Mouse (Mus musculus) lung, postnatal 0 days (tissue): Measurements from ENCODE around the gene Adk. TPM values are rescaled to one million over a fixed set of nuclear protein-coding genes. Genes with fewer than 3 reads are reported as not detected.

Source experiments
- ATAC-seq: fragments of 200-750 bp; cut with Nextera tagmentation; 2 replicates; pipeline ENCODE4 v1.8.0; 2017; ENCODE audit warnings: moderate library complexity
- DNase-seq: peaks from one replicate; pipeline ENCODE4 v3.0.0-alpha.2; 2016; ENCODE audit warnings: low spot score
- H3K27ac ChIP-seq: fragments of 300-500 bp; sonication (generic); 2 replicates; pipeline ENCODE4 v1.5.1; 2014; ENCODE audit warnings: antibody characterized with exemption, mild to moderate bottlenecking, low read length, mixed read lengths
- H3K27me3 ChIP-seq: fragments of 300-500 bp; sonication (generic); replicated peaks from 2 replicates; pipeline ENCODE4 v1.6.1; 2014; ENCODE audit warnings: low read length, mixed read lengths; ENCODE audit not compliant: insufficient read depth
- H3K36me3 ChIP-seq: fragments of 300-500 bp; sonication (generic); 2 replicates; pipeline ENCODE4 v1.6.1; 2014; ENCODE audit warnings: low read length, mixed read lengths; ENCODE audit not compliant: insufficient read depth
- H3K4me1 ChIP-seq: fragments of 300-500 bp; sonication (generic); 2 replicates; pipeline ENCODE4 v1.6.1; 2014; ENCODE audit warnings: antibody characterized with exemption, low read depth, low read length, mixed read lengths; ENCODE audit not compliant: insufficient read depth
- H3K4me2 ChIP-seq: fragments of 300-500 bp; sonication (generic); replicated peaks from 2 replicates; pipeline ENCODE4 v1.6.1; 2014; ENCODE audit warnings: low read depth, mild to moderate bottlenecking, low read length, moderate library complexity, mixed read lengths
- H3K4me3 ChIP-seq: fragments of 300-500 bp; sonication (generic); 2 replicates; pipeline ENCODE4 v1.5.1; 2014; ENCODE audit warnings: low read depth, low read length
- H3K9ac ChIP-seq: fragments of 300-500 bp; sonication (generic); replicated peaks from 2 replicates; pipeline ENCODE4 v1.6.1; 2014; ENCODE audit warnings: low read depth, mild to moderate bottlenecking
- H3K9me3 ChIP-seq: fragments of 300-500 bp; sonication (generic); 2 replicates; pipeline ENCODE4 v1.6.1; 2016; ENCODE audit warnings: low read length, mixed read lengths
- CTCF ChIP-seq: IDR thresholded peaks from 2 replicates; pipeline ENCODE4 v1.5.1; 2016; ENCODE audit warnings: antibody characterized with exemption, mild to moderate bottlenecking
- EP300 ChIP-seq: IDR thresholded peaks from 2 replicates; pipeline ENCODE4 v1.6.1; 2016; ENCODE audit warnings: antibody characterized with exemption, mild to moderate bottlenecking, control low read depth
- WGBS: fragments of 180-500 bp; shearing (Covaris S2); extraction: QIAGEN DNeasy Blood & Tissue Kit; methylation state at CpG from one replicate; pipeline ENCODE4 v1.1.7; 2014; 5-methylcytosine and 5-hydroxymethylcytosine counted together
- polyA plus RNA-seq: library from polyadenylated mRNA; unstranded; fragments of >200 nt; fragmentation: Nextera tagmentation; extraction: Ambion mirVana; gene quantifications from 2 replicates; pipeline ENCODE4 v1.2.1, GENCODE M21; 2015

The Adk gene
- polyA plus RNA-seq, 1 experiment from 2014 or later = 238 TPM

DNA sequence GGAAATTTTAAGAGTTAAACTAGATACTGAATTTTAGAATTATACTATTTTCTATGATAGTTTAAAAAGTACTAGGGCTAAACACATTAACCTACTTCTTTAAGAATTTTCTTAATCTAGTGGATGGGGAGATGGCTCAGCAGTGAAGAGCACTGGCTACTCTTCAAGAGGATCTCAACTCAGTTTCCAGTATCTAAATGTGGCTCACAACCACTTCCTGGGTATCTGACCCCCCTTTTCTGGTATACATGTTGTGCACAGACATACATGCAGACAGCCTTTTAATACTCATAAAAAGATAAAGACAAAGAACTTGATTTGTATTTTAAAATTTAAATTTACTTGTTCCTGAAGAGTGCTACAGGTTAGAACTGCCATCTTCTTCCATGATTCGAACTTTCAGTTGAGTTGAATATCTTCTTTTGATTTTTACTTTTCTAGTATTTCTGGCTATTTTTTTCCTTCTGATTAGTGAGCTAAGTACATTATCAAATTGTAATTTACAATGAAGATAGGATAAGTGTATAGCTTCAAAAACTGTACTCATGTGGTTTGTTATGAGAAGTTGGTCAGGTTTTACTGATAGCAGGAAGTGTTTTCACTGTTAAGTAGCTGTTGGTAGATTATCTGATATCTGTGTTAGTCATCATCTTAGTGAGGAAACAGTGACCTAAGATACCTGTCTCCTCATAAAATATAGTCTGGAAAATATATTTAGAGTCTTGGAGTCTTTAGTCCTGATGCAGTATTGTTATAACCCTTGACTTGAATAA is 121.8 kb downstream of the Adk start:
- Histone ChIP-seq H3K36me3 (no peaks in the 10 kb centered on the region), H3K4me2 (no peak overlapping the region), H3K9me3 (no peaks in the 10 kb centered on the region), H3K4me1 (no peaks in the 10 kb centered on the region), H3K27me3 (no peaks in the 10 kb centered on the region), H3K9ac (no peak overlapping the region), H3K27ac (no peak overlapping the region), H3K4me3 (no peak overlapping the region)
- TF ChIP-seq EP300 (no peak), CTCF (no peak)
- DNase-seq (no peak), ATAC-seq (no peak)
- WGBS = 89% methylated on average over 1 of the region's 1 CpGs

DNA sequence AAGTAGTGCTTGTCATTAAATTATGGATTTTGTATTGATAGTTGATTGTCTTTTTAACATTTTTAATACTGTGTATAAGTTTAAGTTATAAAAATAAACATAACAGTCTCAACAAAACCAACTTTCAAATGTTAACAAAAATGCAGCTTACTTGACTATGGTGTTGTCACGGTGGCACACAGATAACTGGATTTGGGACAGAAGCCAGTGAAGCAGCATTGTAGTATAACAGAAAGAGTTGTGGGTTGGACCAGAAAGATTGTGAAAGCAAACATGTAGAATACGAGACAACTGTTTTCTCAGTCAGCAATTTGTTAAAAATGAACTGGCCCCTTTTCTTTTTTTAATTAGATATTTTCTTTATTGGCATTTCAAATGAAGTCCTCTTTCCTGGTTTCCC is 122.4 kb downstream of the Adk start:
- no peak overlapping the region for H3K4me3 ChIP-seq
- H3K27ac ChIP-seq = no peak overlapping the region
- no peak overlapping the region for H3K9ac ChIP-seq
- H3K27me3 ChIP-seq = no peaks in the 10 kb centered on the region
- no peak overlapping the region for H3K4me2 ChIP-seq
- ATAC-seq (no peak), DNase-seq (no peak)
- 68% methylated on average over 2 of the region's 2 CpGs for WGBS
- no peaks in the 10 kb centered on the region for H3K36me3 ChIP-seq
- TF ChIP-seq EP300 (no peak), CTCF (no peak)
- no peaks in the 10 kb centered on the region for H3K9me3 ChIP-seq
- no peaks in the 10 kb centered on the region for H3K4me1 ChIP-seq

DNA sequence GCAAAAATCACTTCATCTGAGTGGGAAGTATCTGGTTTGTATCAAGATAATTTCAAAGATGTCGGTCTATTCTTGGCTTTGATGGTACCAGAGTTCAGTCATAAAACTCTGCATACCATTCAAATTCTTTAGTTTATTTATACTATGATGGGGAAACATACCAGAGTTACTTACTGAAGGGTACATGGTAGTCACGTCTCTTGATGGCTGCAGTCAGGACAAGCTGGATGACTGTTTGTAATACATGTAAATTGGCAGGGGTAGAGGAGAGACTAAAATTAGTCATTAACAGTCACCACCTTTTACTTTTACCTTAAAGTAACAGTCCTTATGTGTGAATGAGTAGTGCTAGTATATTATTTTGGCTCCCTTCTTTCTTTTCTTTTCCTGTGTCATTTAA is 125.4 kb downstream of the Adk start:
- TF ChIP-seq CTCF = no peak
- no peak for TF ChIP-seq EP300
- H3K4me3 ChIP-seq = no peak overlapping the region
- H3K9ac ChIP-seq = no peak overlapping the region
- H3K27ac ChIP-seq = no peak overlapping the region
- no peak for ATAC-seq
- H3K36me3 ChIP-seq = no peaks in the 10 kb centered on the region
- WGBS = 30% methylated on average over 2 of the region's 2 CpGs
- no peaks in the 10 kb centered on the region for H3K9me3 ChIP-seq
- H3K4me1 ChIP-seq = no peaks in the 10 kb centered on the region
- no peaks in the 10 kb centered on the region for H3K27me3 ChIP-seq
- H3K4me2 ChIP-seq = no peak overlapping the region
- peak; percentile 32 for DNase-seq

DNA sequence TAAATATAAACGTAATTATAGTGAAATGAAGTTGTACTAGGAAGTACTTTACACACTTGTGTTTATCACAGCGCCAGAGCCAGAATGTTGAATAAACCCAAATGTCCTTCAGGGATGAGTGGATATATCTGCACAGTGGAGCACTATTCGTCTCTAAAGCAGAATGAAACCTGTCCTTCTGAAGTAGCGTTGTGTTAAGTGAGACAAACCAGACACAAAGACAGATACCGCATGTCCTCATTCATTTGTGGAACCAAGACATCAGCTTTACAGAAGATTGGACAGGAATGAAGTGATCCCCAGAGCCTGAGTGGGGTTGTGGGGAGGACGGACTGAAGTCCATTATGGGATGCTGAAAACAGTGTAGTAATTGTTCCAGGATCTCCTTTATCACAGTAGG is 126.0 kb downstream of the Adk start:
- Histone ChIP-seq H3K9ac (no peak overlapping the region), H3K4me3 (no peak overlapping the region), H3K27ac (no peak overlapping the region), H3K27me3 (no peaks in the 10 kb centered on the region), H3K36me3 (no peaks in the 10 kb centered on the region), H3K4me1 (no peaks in the 10 kb centered on the region), H3K9me3 (no peaks in the 10 kb centered on the region), H3K4me2 (no peak overlapping the region)
- TF ChIP-seq CTCF (no peak), EP300 (no peak)
- 71% methylated on average over 6 of the region's 6 CpGs for WGBS
- ATAC-seq = no peak
- no peak for DNase-seq

DNA sequence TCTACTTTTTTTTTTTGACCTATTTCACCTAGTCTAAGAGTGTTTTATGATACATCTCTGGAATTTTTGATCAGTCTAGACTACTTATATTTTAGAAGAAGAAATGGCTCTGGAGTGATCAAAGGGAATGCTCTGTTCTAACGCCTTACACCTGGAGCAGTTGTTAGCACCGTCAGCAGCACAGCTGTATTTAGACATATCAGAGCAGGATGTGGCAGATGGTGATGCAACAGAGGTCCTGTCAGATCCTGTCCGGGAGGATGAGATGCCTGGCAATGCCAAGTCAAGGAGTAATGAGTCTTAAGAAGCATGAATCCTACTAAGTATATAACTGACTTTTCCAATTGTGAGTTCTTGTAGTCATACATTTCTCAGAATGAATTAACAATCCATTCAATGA is 128.7 kb downstream of the Adk start:
- H3K4me2 ChIP-seq = no peak overlapping the region
- WGBS = 47% methylated on average over 3 of the region's 3 CpGs
- no peak overlapping the region for H3K27ac ChIP-seq
- no peaks in the 10 kb centered on the region for H3K9me3 ChIP-seq
- H3K9ac ChIP-seq = no peak overlapping the region
- H3K4me3 ChIP-seq = no peak overlapping the region
- no peaks in the 10 kb centered on the region for H3K36me3 ChIP-seq
- TF ChIP-seq CTCF (no peak), EP300 (no peak)
- DNase-seq = no peak
- H3K27me3 ChIP-seq = no peaks in the 10 kb centered on the region
- no peak for ATAC-seq
- H3K4me1 ChIP-seq = no peaks in the 10 kb centered on the region

DNA sequence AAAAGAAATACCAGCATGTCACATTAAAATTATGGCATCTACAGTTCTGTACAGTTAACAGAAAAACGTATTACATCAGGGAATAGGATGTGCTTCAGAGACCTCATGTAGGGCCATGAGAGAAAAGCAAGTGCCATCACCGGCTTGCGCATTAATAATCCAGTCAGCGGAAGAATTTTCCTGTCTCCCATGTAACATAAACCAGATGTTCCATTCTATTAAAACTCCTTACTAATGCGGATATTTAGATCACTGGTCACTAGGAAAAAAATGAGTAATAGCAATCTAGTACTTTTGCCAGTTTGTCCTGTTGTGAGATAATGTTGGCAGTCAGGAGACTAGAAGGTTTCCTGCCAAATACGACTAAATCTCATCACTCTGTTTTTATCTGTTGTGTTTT is 139.6 kb downstream of the Adk start:
- WGBS = 64% methylated on average over 6 of the region's 6 CpGs
- DNase-seq = peak; percentile 22
- Histone ChIP-seq H3K27ac (no peak overlapping the region), H3K4me2 (no peak overlapping the region), H3K4me1 (no peaks in the 10 kb centered on the region), H3K27me3 (no peaks in the 10 kb centered on the region), H3K36me3 (no peaks in the 10 kb centered on the region), H3K4me3 (no peak overlapping the region), H3K9ac (no peak overlapping the region), H3K9me3 (no peaks in the 10 kb centered on the region)
- TF ChIP-seq CTCF (no peak), EP300 (no peak)
- no peak for ATAC-seq

DNA sequence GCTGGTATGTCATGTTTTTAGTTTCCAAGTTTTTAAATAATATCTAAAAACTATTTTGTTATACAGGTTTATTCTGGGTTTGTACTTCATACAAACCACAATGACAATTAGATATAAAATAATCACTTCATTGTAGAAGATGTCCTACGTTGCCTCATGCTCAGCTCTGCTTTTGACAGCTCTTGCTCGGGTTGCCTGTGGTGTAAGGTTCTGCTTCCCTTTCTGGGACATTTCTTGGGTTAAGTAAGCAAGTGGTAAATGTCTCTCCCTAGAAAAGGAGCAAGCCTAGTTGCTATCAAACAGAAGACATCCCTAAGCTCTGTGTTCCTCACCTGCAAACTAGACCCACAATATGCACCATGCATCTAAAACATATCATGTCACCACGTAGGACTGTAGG is 140.4 kb downstream of the Adk start:
- ATAC-seq = no peak
- no peaks in the 10 kb centered on the region for H3K27me3 ChIP-seq
- no peak for DNase-seq
- no peaks in the 10 kb centered on the region for H3K36me3 ChIP-seq
- 86% methylated on average over 3 of the region's 3 CpGs for WGBS
- TF ChIP-seq CTCF = no peak
- no peak for TF ChIP-seq EP300
- no peak overlapping the region for H3K27ac ChIP-seq
- H3K4me3 ChIP-seq = no peak overlapping the region
- H3K9me3 ChIP-seq = no peaks in the 10 kb centered on the region
- H3K9ac ChIP-seq = no peak overlapping the region
- no peaks in the 10 kb centered on the region for H3K4me1 ChIP-seq
- no peak overlapping the region for H3K4me2 ChIP-seq
